Mouse (Mus musculus): ENCODE data around the gene Il6ra. TPM values are rescaled to one million over a fixed set of nuclear protein-coding genes. Genes with fewer than 3 reads are reported as not detected.

The Il6ra gene
- polyA plus RNA-seq, 1 experiment from 2014 or later, result 1.9 TPM

DNA sequence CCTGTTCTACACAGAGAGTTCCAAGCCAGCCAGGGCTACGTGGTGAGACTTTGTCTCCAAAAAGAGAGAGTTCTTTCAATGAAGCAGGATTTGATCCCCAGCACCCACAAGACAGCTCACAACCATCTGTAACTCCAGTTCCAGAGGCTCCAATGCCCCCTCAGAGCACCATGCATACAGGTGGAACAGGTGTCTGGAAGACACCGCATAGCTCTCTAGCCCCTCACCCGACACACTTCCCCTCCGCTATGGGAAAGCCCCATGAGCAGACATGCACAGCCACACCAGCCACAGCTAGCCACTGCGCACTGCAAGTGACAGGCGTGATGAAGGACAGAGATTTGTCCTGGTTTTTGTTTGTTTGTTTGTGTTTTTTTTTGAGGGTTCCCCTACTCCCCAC is 4.2 kb downstream of the Il6ra start:
- Histone ChIP-seq H3K9me3 (replicated peaks) (no peaks in the 10 kb centered on the region), H3K36me3 (no peaks in the 10 kb centered on the region), H3K27me3 (peaks cover 47% of the 10 kb centered on the region), H3K9ac (no peak overlapping the region), H3K4me2 (no peak overlapping the region), H3K4me1 (replicated peaks) (peaks cover 50% of the 10 kb centered on the region), H3K27ac (no peak overlapping the region), H3K4me3 (replicated peaks) (no peak overlapping the region)
- DNase-seq, result no peak
- 69% methylated on average over 6 of the region's 6 CpGs for WGBS (ENCODE audit: insufficient replicate concordance)
- ATAC-seq (ENCODE audit: low read depth), result no peak

DNA sequence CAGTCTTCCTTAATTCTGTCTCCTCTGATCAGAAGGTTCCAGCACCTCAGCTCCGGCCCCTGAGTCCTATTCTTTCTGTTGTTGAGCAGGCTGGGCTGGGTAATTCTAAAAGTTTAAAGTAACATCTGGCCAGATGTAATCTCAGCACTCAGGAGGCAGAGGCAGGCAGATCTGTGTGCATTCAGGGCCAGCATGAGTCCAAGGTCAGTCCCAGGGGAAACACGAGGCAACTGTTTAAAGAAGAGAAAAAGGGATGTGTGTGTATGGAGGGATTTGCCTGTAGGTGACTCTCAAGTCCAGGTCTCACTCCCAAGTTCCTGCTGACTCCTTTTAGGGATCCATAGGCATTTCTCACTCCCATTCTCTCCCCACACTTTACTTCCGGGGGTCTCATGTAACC is 5.2 kb downstream of the Il6ra start:
- no peaks in the 10 kb centered on the region for H3K9me3 ChIP-seq (replicated peaks)
- ATAC-seq (ENCODE audit: low read depth), result no peak
- WGBS (ENCODE audit: insufficient replicate concordance), result 62% methylated on average over 3 of the region's 3 CpGs
- no peak for DNase-seq
- H3K4me3 ChIP-seq (replicated peaks), result no peak overlapping the region
- no peaks in the 10 kb centered on the region for H3K36me3 ChIP-seq
- no peak overlapping the region for H3K9ac ChIP-seq
- H3K27me3 ChIP-seq, result peaks cover 37% of the 10 kb centered on the region
- peaks cover 44% of the 10 kb centered on the region for H3K4me1 ChIP-seq (replicated peaks)
- no peak overlapping the region for H3K27ac ChIP-seq
- no peak overlapping the region for H3K4me2 ChIP-seq

DNA sequence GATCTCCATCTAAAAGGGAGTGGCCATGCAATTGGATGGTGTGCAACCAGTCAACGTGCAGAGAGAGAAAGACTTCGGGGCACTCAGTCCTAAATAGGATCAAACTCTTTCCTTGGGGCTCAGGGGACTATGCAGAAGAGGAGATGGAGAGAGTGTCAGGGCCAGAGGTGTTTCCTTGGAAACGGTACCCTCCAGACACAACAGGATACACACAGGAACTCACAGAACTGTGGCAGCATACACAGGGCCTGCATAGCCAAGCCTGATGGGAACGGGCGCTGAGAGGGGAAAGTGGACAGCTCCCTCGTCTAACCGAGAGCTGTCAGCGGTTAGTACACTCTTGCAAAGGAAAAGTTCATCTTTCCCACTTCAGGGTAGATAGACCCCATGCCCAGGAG is 13.5 kb downstream of the Il6ra start:
- H3K36me3 ChIP-seq, result no peaks in the 10 kb centered on the region
- H3K4me1 ChIP-seq (replicated peaks), result peaks cover 31% of the 10 kb centered on the region
- H3K9me3 ChIP-seq (replicated peaks), result no peaks in the 10 kb centered on the region
- 60% methylated on average over 8 of the region's 8 CpGs for WGBS (ENCODE audit: insufficient replicate concordance)
- DNase-seq (no peak), ATAC-seq (ENCODE audit: low read depth) (no peak)
- H3K27ac ChIP-seq, result no peak overlapping the region
- no peak overlapping the region for H3K4me3 ChIP-seq (replicated peaks)
- peaks cover 6% of the 10 kb centered on the region for H3K27me3 ChIP-seq
- no peak overlapping the region for H3K9ac ChIP-seq
- no peak overlapping the region for H3K4me2 ChIP-seq

DNA sequence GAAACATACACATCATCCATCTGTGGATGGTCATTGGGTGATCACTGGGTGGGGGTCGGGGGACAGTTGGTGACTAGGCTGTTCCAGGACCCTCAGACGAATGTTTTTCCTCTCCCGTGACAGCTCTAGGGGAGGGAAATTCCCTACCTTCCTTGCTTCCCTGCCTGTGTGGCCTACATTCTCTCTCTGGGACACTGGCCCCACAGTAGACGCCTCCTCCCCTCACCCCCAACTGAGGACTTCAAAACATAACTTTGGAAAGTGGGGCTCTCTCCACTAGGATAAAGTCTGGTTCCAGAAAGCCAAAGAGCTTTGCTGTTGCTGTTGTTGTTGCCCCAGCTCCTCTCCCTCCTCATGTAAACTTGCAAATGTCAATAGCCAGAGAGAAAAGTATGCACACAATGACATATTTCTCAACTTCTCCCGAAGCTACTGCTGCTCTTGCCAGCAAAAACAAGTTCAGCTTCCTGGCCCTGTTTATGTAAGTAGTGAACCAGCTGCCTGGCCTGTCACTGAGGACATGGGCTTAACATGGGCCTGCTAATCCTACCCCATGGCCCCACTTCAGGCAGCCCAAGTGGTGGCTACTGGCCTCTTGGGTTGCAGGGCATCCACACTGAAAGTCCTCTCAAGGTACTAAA is 14.0 kb downstream of the Il6ra start:
- Histone ChIP-seq H3K4me3 (replicated peaks) (no peak overlapping the region), H3K9me3 (replicated peaks) (no peaks in the 10 kb centered on the region), H3K9ac (no peak overlapping the region), H3K4me2 (no peak overlapping the region), H3K27ac (no peak overlapping the region), H3K27me3 (peaks cover 6% of the 10 kb centered on the region), H3K4me1 (replicated peaks) (peaks cover 31% of the 10 kb centered on the region), H3K36me3 (no peaks in the 10 kb centered on the region)
- ATAC-seq (ENCODE audit: low read depth), result no peak
- 62% methylated on average over 5 of the region's 5 CpGs for WGBS (ENCODE audit: insufficient replicate concordance)
- DNase-seq, result no peak

DNA sequence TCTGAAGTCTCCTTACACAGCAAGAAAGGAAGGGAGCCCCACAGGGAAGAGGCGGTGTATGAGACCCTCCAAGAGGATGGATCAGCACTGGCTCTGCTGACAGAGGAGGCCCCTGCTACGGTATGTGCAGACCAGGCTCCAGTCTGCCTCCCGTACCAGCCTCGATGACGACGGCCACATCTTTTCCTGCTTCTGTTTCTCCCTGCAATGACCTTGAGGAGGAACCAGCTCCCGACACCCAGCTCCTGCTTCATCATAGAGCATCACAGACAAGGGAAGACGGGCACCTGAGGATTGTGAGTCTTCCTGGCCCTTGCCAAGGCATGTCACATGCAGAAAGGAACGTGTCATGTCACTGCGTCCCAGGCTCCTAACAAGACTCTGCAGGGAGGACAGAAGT is 15.0 kb downstream of the Il6ra start:
- WGBS (ENCODE audit: insufficient replicate concordance), result 70% methylated on average over 10 of the region's 10 CpGs
- Histone ChIP-seq H3K27me3 (peaks cover 6% of the 10 kb centered on the region), H3K4me1 (replicated peaks) (peaks cover 29% of the 10 kb centered on the region), H3K9ac (no peak overlapping the region), H3K4me2 (no peak overlapping the region), H3K9me3 (replicated peaks) (no peaks in the 10 kb centered on the region), H3K36me3 (no peaks in the 10 kb centered on the region), H3K4me3 (replicated peaks) (no peak overlapping the region), H3K27ac (no peak overlapping the region)
- DNase-seq (no peak), ATAC-seq (ENCODE audit: low read depth) (no peak)

DNA sequence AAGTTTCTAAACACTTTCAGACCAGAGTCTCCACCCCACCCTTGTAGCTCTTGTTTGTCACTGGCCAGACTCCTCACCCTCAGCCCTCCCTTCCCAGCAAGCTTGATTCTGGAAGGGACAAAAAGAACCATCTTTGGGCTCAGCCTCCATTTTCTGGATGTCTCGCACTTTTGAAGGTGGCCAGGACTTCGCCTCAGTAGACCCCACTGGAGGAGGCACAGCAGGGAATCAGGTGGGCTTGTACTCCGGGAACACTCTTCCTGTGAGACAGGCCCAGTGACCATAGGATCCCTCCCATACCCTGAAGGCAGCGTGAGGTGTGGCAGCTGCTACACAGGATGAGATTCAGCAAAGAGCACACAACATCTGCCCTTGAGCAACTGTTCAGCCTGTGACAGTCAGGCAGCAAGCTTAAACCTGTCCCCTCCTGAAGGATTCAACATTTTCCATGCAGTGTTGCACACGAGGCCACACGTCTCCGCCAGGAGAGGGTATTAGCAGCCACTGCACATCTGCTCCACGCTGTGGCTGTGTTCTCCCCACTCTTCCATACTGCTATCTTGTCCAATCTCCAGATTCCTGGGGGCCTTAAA is 15.7 kb downstream of the Il6ra start:
- Histone ChIP-seq H3K27me3 (peaks cover 6% of the 10 kb centered on the region), H3K36me3 (no peaks in the 10 kb centered on the region), H3K4me1 (replicated peaks) (peaks cover 32% of the 10 kb centered on the region), H3K9ac (no peak overlapping the region), H3K9me3 (replicated peaks) (no peaks in the 10 kb centered on the region), H3K4me2 (no peak overlapping the region), H3K4me3 (replicated peaks) (no peak overlapping the region), H3K27ac (no peak overlapping the region)
- no peak for DNase-seq
- 71% methylated on average over 8 of the region's 8 CpGs for WGBS (ENCODE audit: insufficient replicate concordance)
- ATAC-seq (ENCODE audit: low read depth), result no peak

DNA sequence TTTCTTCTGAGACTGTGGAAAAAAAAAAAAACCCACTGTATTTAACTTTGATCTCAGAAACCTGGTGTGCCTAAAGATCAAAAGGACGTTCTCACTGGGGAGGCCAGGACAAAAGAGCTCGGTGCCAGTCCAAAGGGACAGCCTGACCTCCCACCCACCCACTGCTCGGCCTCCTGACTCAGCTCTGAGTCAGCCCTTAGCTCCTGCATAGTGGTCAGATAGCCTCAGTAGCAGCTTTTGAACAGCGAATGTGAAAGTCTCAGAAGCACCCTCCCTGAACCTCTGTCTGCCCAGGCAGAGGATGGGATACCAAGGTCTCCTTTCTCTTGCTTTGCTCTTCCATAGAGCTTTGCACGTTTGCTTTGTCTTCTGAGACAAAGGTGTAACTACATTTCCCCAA is 16.4 kb downstream of the Il6ra start:
- 31% methylated on average over 5 of the region's 5 CpGs for WGBS (ENCODE audit: insufficient replicate concordance)
- no peak for DNase-seq
- no peak for ATAC-seq (ENCODE audit: low read depth)
- H3K9ac ChIP-seq, result no peak overlapping the region
- no peak overlapping the region for H3K4me3 ChIP-seq (replicated peaks)
- no peaks in the 10 kb centered on the region for H3K9me3 ChIP-seq (replicated peaks)
- peaks cover 6% of the 10 kb centered on the region for H3K27me3 ChIP-seq
- no peak overlapping the region for H3K27ac ChIP-seq
- no peaks in the 10 kb centered on the region for H3K36me3 ChIP-seq
- H3K4me2 ChIP-seq, result no peak overlapping the region
- peaks cover 25% of the 10 kb centered on the region for H3K4me1 ChIP-seq (replicated peaks)

DNA sequence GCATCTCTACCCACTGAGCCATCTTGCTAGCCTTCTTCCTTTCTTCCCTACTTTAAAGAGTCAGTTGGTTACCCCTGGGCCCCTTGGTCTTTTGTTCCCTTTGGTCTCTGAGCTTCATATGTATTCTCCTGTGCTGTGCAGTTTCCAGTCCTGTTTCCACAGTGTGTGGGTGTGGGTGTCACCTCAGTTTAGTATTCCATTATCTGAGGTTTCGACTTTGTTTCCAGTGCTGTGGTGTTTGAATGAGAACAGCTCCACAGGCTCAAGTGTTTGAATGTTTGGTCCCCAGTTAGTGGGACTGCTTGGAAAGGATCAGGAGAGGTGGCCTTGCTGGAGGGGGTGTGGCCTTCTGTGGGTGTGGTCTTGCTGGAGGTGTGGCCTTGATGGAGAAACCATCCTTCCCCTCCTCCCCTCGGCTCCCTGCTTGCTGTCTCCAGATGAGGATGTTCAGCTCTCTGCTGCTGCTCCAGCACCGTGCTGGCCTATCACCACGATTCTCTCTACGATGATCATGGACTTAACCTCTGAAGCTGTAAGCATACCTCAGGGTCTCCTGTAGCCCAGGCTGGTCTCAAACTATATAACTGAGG is 20.4 kb downstream of the Il6ra start:
- DNase-seq, result no peak
- 74% methylated on average over 5 of the region's 5 CpGs for WGBS (ENCODE audit: insufficient replicate concordance)
- 0 out of 2 replicates have a peak, but pooled peaks have one; percentile 31 for ATAC-seq (ENCODE audit: low read depth)

DNA sequence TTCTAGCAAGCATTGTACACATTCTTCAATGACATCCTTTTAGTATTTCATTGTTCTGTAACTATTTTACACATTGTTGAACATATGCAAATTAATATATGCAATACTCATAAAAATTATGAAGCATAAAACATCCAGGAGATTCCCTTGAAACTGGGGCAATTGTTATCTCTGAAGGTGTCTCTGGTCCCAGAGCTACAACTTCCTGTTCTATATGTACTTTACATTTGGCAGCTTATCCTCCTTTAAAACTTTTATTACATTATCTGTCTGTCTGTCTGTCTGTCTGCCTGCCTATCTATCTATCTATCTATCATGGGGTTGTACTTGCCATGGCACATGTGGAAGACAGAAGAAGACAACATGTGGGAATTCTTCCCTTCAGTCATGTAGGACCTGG is 21.3 kb downstream of the Il6ra start:
- Histone ChIP-seq H3K27ac (no peak overlapping the region), H3K9ac (no peak overlapping the region), H3K4me2 (no peak overlapping the region), H3K4me1 (replicated peaks) (peaks cover 26% of the 10 kb centered on the region), H3K27me3 (0 out of 2 replicates have a peak, but pooled peaks cover 2% of the 10 kb centered on the region), H3K4me3 (replicated peaks) (no peak overlapping the region), H3K9me3 (replicated peaks) (no peaks in the 10 kb centered on the region), H3K36me3 (no peaks in the 10 kb centered on the region)
- no peak for DNase-seq
- ATAC-seq (ENCODE audit: low read depth), result no peak

More for the DNA sequence above, 20.4 kb downstream of the Il6ra start:
- H3K4me2 ChIP-seq, result no peak overlapping the region
- no peaks in the 10 kb centered on the region for H3K9me3 ChIP-seq (replicated peaks)
- no peaks in the 10 kb centered on the region for H3K36me3 ChIP-seq
- no peak overlapping the region for H3K9ac ChIP-seq
- no peak overlapping the region for H3K27ac ChIP-seq
- H3K4me3 ChIP-seq (replicated peaks), result no peak overlapping the region
- H3K27me3 ChIP-seq, result peaks cover 6% of the 10 kb centered on the region; the same call in 1 of the 2 replicates
- H3K4me1 ChIP-seq (replicated peaks), result peaks cover 17% of the 10 kb centered on the region

DNA sequence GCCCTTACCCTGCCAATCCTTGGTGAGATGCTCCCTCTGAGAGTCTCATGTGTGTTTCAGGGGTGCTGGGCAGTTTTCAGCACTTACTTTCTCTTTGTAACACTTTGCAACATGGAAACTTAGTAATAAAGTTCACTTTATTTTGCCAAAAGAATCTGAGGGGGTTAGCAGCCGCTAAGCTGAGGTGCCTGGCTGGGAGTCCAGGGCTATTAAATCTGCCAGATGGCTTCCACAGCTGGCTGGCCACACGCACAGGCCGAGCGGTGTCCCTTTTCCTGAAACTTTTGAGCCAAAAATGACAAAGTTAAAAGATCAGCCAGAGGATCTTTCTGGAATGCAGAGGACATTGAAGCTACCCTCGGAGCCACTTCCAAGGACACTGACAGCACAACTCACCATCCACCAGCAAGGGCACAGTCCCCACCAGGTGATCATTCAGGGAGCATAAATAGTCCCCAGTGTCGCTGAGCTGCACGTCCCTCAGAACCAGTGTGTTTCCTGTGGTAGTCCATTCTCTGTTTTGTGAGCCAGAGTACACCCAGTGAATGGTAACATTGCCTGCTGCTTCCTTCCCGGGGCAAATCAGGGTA is 23.1 kb downstream of the Il6ra start:
- DNase-seq (no peak), ATAC-seq (ENCODE audit: low read depth) (no peak)
- H3K9me3 ChIP-seq (replicated peaks), result no peaks in the 10 kb centered on the region
- 70% methylated on average over 8 of the region's 8 CpGs for WGBS (ENCODE audit: insufficient replicate concordance)
- no peak overlapping the region for H3K4me2 ChIP-seq
- no peaks in the 10 kb centered on the region for H3K36me3 ChIP-seq
- H3K4me3 ChIP-seq (replicated peaks), result no peak overlapping the region
- no peak overlapping the region for H3K27ac ChIP-seq
- H3K9ac ChIP-seq, result no peak overlapping the region
- peaks cover 36% of the 10 kb centered on the region for H3K4me1 ChIP-seq (replicated peaks)
- H3K27me3 ChIP-seq, result no peaks in the 10 kb centered on the region

DNA sequence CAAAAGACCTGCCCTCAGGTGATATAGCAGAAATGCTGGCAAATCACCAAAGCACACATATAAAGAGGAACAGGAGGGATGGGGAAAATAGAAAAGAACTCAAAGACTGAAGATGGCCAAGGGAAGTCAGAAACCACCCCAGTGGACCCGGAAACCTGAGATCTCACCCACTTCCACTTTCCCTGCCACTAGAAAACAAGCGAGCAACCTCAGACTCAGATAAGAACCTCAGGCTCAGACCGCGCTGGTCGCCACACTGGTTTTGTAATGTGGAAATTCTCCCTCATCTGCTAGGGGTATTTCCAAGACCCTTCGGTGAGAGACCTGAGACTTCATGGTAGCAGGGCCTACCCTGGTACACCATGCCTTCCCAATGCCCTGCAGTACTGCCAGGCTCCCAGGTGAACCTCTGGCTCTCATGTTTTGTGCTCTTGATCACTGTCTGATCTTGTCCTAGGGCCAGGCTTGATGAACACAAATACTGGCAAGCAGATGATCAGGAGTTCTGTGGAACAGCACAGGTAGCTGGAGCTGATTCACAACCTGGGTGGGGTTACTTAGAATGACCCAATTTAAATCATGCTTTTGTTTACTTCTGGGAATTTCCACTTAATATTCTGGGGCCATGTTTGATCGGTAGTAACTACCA is 25.3 kb downstream of the Il6ra start:
- Histone ChIP-seq H3K9ac (peak overlapping the region; percentile 9; the same call in 1 of the 2 replicates), H3K4me1 (replicated peaks) (peaks cover 49% of the 10 kb centered on the region)
- WGBS (ENCODE audit: insufficient replicate concordance), result 36% methylated on average over 7 of the region's 7 CpGs

More for the DNA sequence above, 25.3 kb downstream of the Il6ra start:
- Histone ChIP-seq H3K9me3 (replicated peaks) (no peaks in the 10 kb centered on the region), H3K36me3 (no peaks in the 10 kb centered on the region), H3K4me3 (replicated peaks) (no peak overlapping the region), H3K27ac (no peak overlapping the region), H3K4me2 (no peak overlapping the region), H3K27me3 (no peaks in the 10 kb centered on the region)
- ATAC-seq (ENCODE audit: low read depth), result no peak
- DNase-seq, result no peak

Measured in liver, embryonic 13.5 days (tissue).